Mouse (Mus musculus): Measurements from ENCODE around the gene Btnl10. TPM values are rescaled to one million over a fixed set of nuclear protein-coding genes. Genes with fewer than 3 reads are reported as not detected.
"Not testable (repeated sequence)": the region's sequence is repeated elsewhere in the genome, so short reads cannot be mapped to it uniquely, and the experiment has no call there.

Gene Btnl10
- polyA plus RNA-seq, 1 experiment from 2014 or later, result not detected

GRCm38 (mm10) chr11:58954170-58954419 lies 36.4 kb downstream of the Btnl10 start:
- peak overlapping the region; percentile 99 for H3K27ac ChIP-seq (ENCODE audit: low read depth, low read length)
- H3K9me3 ChIP-seq (replicated peaks; ENCODE audit: control insufficient read depth, low read length); H3K27me3 ChIP-seq (replicated peaks; ENCODE audit: control insufficient read depth, insufficient read depth, low read length); DNase-seq (ENCODE audit: low spot score): not testable (repeated sequence)
- peaks cover 14% of the 10 kb centered on the region for H3K36me3 ChIP-seq (ENCODE audit: control insufficient read depth, insufficient read depth, low read length)
- H3K9ac ChIP-seq (ENCODE audit: low read length), result peak overlapping the region; percentile 96
- under 1% methylated on average over 17 of the region's 17 CpGs for WGBS
- H3K4me2 ChIP-seq (ENCODE audit: low read length), result peak overlapping the region; percentile 61
- ATAC-seq, result peak; percentile 19; the same call in 1 of the 2 replicates
- peaks cover 41% of the 10 kb centered on the region for H3K4me1 ChIP-seq (ENCODE audit: control insufficient read depth, insufficient read depth, low read length)
- H3K4me3 ChIP-seq (ENCODE audit: low read depth, low read length), result peak overlapping the region; percentile 89

- H3K36me3 ChIP-seq (ENCODE audit: control insufficient read depth, insufficient read depth, low read length), result peaks cover 14% of the 10 kb centered on the region
- WGBS, result under 1% methylated on average over 49 of the region's 49 CpGs
- H3K9ac ChIP-seq (ENCODE audit: low read length), result peak within 1 kb of the TSS; percentile 96
- peak within 1 kb of the TSS; percentile 61 for H3K4me2 ChIP-seq (ENCODE audit: low read length)
- H3K27me3 ChIP-seq (replicated peaks; ENCODE audit: control insufficient read depth, insufficient read depth, low read length), result no peaks in the 10 kb centered on the region
- peak; percentile 91 for ATAC-seq
- peaks cover 44% of the 10 kb centered on the region for H3K4me1 ChIP-seq (ENCODE audit: control insufficient read depth, insufficient read depth, low read length)
- peak; percentile 100 for DNase-seq (ENCODE audit: low spot score)
- H3K27ac ChIP-seq (ENCODE audit: low read depth, low read length), result peak within 1 kb of the TSS; percentile 99
- peak within 1 kb of the TSS; percentile 89 for H3K4me3 ChIP-seq (ENCODE audit: low read depth, low read length)
- no peaks in the 10 kb centered on the region for H3K9me3 ChIP-seq (replicated peaks; ENCODE audit: control insufficient read depth, low read length)
Measured at GRCm38 (mm10) chr11:58954420-58955142, 36.9 kb downstream of the Btnl10 start, which contains the start of the genes Hist3h2a and Trim17. Hist3h2a (plus strand) TSS chr11:58954685. Trim17 (plus strand) TSS chr11:58954685.

GRCm38 (mm10) chr11:58955143-58955867 lies 37.6 kb downstream of the Btnl10 start:
- peak overlapping the region; percentile 99 for H3K27ac ChIP-seq (ENCODE audit: low read depth, low read length)
- DNase-seq (ENCODE audit: low spot score) (peak; percentile 52), ATAC-seq (no peak)
- WGBS, result under 1% methylated on average over 20 of the region's 20 CpGs
- H3K4me2 ChIP-seq (ENCODE audit: low read length), result peak overlapping the region; percentile 61
- H3K27me3 ChIP-seq (replicated peaks; ENCODE audit: control insufficient read depth, insufficient read depth, low read length), result no peaks in the 10 kb centered on the region
- peak overlapping the region; percentile 96 for H3K9ac ChIP-seq (ENCODE audit: low read length)
- peaks cover 46% of the 10 kb centered on the region for H3K4me1 ChIP-seq (ENCODE audit: control insufficient read depth, insufficient read depth, low read length)
- H3K4me3 ChIP-seq (ENCODE audit: low read depth, low read length), result peak overlapping the region; percentile 89
- H3K9me3 ChIP-seq (replicated peaks; ENCODE audit: control insufficient read depth, low read length), result no peaks in the 10 kb centered on the region
- peaks cover 14% of the 10 kb centered on the region for H3K36me3 ChIP-seq (ENCODE audit: control insufficient read depth, insufficient read depth, low read length)

- H3K4me1 ChIP-seq (ENCODE audit: control insufficient read depth, insufficient read depth, low read length), result peaks cover 43% of the 10 kb centered on the region
- H3K27ac ChIP-seq (ENCODE audit: low read depth, low read length), result no peak overlapping the region; the same call in 1 of the 2 replicates
Measured at GRCm38 (mm10) chr11:58955868-58956257, 38.2 kb downstream of the Btnl10 start.

DNA sequence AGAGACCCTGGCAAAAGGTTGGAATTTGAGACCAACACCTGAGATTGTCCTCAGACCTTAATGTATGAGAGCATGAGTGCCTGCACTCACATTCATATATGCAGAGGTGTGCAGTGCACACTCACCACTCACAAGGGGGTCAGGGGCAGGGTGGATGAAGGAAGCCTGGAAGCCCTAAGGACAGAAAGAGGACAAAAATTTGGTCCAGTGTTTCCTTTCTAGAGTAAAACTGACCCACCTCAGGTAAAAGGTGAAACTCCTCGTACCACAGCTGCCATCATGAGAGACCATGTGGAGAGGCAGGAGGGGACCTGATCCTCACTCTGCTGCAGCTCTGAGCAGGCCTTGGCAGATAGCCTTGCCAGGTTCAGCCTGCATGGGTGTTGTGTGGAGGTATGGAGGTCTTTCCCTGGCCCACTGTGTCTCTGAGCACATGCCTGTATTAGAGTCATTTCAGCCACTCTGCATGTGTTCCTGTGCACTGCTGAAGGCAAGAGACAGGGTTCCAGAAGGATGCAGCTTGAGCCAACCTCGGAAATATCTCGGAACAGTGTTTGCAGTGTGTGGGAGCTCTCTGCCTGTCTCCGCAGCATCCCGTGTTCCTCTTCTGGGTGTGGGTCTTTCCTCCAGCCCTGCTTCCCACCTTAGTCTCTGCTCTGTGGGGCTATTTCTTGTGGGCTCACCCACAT lies 39.7 kb downstream of the Btnl10 start:
- WGBS, result 77% methylated on average over 5 of the region's 5 CpGs
- Histone ChIP-seq H3K4me3 (ENCODE audit: low read depth, low read length) (peak overlapping the region; percentile 89), H3K9me3 (replicated peaks; ENCODE audit: control insufficient read depth, low read length) (0 out of 2 replicates have a peak, but pooled peaks cover 5% of the 10 kb centered on the region), H3K27me3 (replicated peaks; ENCODE audit: control insufficient read depth, insufficient read depth, low read length) (0 out of 2 replicates have a peak, but pooled peaks cover 4% of the 10 kb centered on the region), H3K9ac (ENCODE audit: low read length) (peak overlapping the region; percentile 96), H3K4me1 (ENCODE audit: control insufficient read depth, insufficient read depth, low read length) (peaks cover 36% of the 10 kb centered on the region), H3K27ac (ENCODE audit: low read depth, low read length) (no peak overlapping the region), H3K4me2 (ENCODE audit: low read length) (peak overlapping the region; percentile 61), H3K36me3 (ENCODE audit: control insufficient read depth, insufficient read depth, low read length) (peaks cover 14% of the 10 kb centered on the region)
- DNase-seq (ENCODE audit: low spot score) (no peak), ATAC-seq (no peak)

More at GRCm38 (mm10) chr11:58955868-58956257, 38.2 kb downstream of the Btnl10 start:
- no peaks in the 10 kb centered on the region for H3K9me3 ChIP-seq (replicated peaks; ENCODE audit: control insufficient read depth, low read length)
- no peaks in the 10 kb centered on the region for H3K27me3 ChIP-seq (replicated peaks; ENCODE audit: control insufficient read depth, insufficient read depth, low read length)
- H3K4me2 ChIP-seq (ENCODE audit: low read length), result peak overlapping the region; percentile 61
- peak overlapping the region; percentile 89 for H3K4me3 ChIP-seq (ENCODE audit: low read depth, low read length)
- 10% methylated on average over 8 of the region's 8 CpGs for WGBS
- DNase-seq (ENCODE audit: low spot score) (no peak), ATAC-seq (no peak)
- H3K36me3 ChIP-seq (ENCODE audit: control insufficient read depth, insufficient read depth, low read length), result peaks cover 14% of the 10 kb centered on the region
- H3K9ac ChIP-seq (ENCODE audit: low read length), result peak overlapping the region; percentile 96

- DNase-seq (ENCODE audit: low spot score), result no peak
- 85% methylated on average over 6 of the region's 6 CpGs for WGBS
- H3K9me3 ChIP-seq (replicated peaks; ENCODE audit: control insufficient read depth, low read length), result 0 out of 2 replicates have a peak, but pooled peaks cover 5% of the 10 kb centered on the region
- peaks cover 14% of the 10 kb centered on the region for H3K36me3 ChIP-seq (ENCODE audit: control insufficient read depth, insufficient read depth, low read length)
- H3K4me3 ChIP-seq (ENCODE audit: low read depth, low read length), result no peak overlapping the region
- ATAC-seq, result no peak
- peak overlapping the region; percentile 61; the same call in 1 of the 2 replicates for H3K4me2 ChIP-seq (ENCODE audit: low read length)
- no peak overlapping the region for H3K9ac ChIP-seq (ENCODE audit: low read length)
- H3K4me1 ChIP-seq (ENCODE audit: control insufficient read depth, insufficient read depth, low read length), result peaks cover 30% of the 10 kb centered on the region
- 0 out of 2 replicates have a peak, but pooled peaks cover 4% of the 10 kb centered on the region for H3K27me3 ChIP-seq (replicated peaks; ENCODE audit: control insufficient read depth, insufficient read depth, low read length)
- H3K27ac ChIP-seq (ENCODE audit: low read depth, low read length), result no peak overlapping the region
Measured at GRCm38 (mm10) chr11:58958536-58958935, 40.8 kb downstream of the Btnl10 start.

- peak overlapping the region; percentile 76 for H3K4me2 ChIP-seq (ENCODE audit: low read length)
- ATAC-seq, result no peak
- no peak for DNase-seq (ENCODE audit: low spot score)
- peaks cover 30% of the 10 kb centered on the region for H3K4me1 ChIP-seq (ENCODE audit: control insufficient read depth, insufficient read depth, low read length)
- H3K9ac ChIP-seq (ENCODE audit: low read length), result peak overlapping the region; percentile 57
- WGBS, result 31% methylated on average over 15 of the region's 15 CpGs
- H3K27ac ChIP-seq (ENCODE audit: low read depth, low read length), result 0 out of 2 replicates have a peak overlapping the region, but pooled peaks have one; percentile 39
- H3K4me3 ChIP-seq (ENCODE audit: low read depth, low read length), result peak overlapping the region; percentile 40
- H3K9me3 ChIP-seq (replicated peaks; ENCODE audit: control insufficient read depth, low read length), result 0 out of 2 replicates have a peak, but pooled peaks cover 5% of the 10 kb centered on the region
- peaks cover 14% of the 10 kb centered on the region for H3K36me3 ChIP-seq (ENCODE audit: control insufficient read depth, insufficient read depth, low read length)
- H3K27me3 ChIP-seq (replicated peaks; ENCODE audit: control insufficient read depth, insufficient read depth, low read length), result 0 out of 2 replicates have a peak, but pooled peaks cover 4% of the 10 kb centered on the region
Measured at GRCm38 (mm10) chr11:58959186-58959825, 41.6 kb downstream of the Btnl10 start.

GRCm38 (mm10) chr11:58959921-58960465 lies 42.3 kb downstream of the Btnl10 start:
- ATAC-seq (peak; percentile 85), DNase-seq (ENCODE audit: low spot score) (peak; percentile 91)
- Histone ChIP-seq H3K9me3 (replicated peaks; ENCODE audit: control insufficient read depth, low read length) (0 out of 2 replicates have a peak, but pooled peaks cover 5% of the 10 kb centered on the region), H3K4me1 (ENCODE audit: control insufficient read depth, insufficient read depth, low read length) (peaks cover 30% of the 10 kb centered on the region), H3K4me3 (ENCODE audit: low read depth, low read length) (peak overlapping the region; percentile 40), H3K27me3 (replicated peaks; ENCODE audit: control insufficient read depth, insufficient read depth, low read length) (0 out of 2 replicates have a peak, but pooled peaks cover 4% of the 10 kb centered on the region), H3K4me2 (ENCODE audit: low read length) (peak overlapping the region; percentile 76), H3K36me3 (ENCODE audit: control insufficient read depth, insufficient read depth, low read length) (peaks cover 14% of the 10 kb centered on the region), H3K9ac (ENCODE audit: low read length) (peak overlapping the region; percentile 57), H3K27ac (ENCODE audit: low read depth, low read length) (peak overlapping the region; percentile 39; the same call in 1 of the 2 replicates)
- 2% methylated on average over 40 of the region's 40 CpGs for WGBS
